Comparison of ENCODE assay signal across 10 mouse cellular contexts in genomic region chr19:53821241-53822120, GRCm38 (mm10).
DNase-seq lines count a peak whose midpoint lies in the region; ATAC-seq lines count a peak whose summit lies in the region.
"Had no signal": no experiment of that assay in that cellular context is flagged by ENCODE, and none has a peak within 500 bp of the region (broad histone marks: within the 10 kb centered on the region; RNA-seq: fewer than 3 reads in every experiment).

No protein-coding gene starts in this region.

- no peak overlapping the region for H3K4me2 ChIP-seq in midbrain, embryonic 14.5 days (ENCODE audit: low read length)
- H3K4me2 ChIP-seq in midbrain, embryonic 13.5 days (replicated peaks) = no peak overlapping the region
- H3K4me2 ChIP-seq in hindbrain, embryonic 14.5 days (replicated peaks) = no peak overlapping the region

- no peaks in the 10 kb centered on the region for H3K9me3 ChIP-seq in heart, embryonic 10.5 days
- H3K9me3 ChIP-seq in midbrain, embryonic 14.5 days (ENCODE audit: control insufficient read depth, low read length) = no peaks in the 10 kb centered on the region
- no peaks in the 10 kb centered on the region for H3K9me3 ChIP-seq in midbrain, embryonic 13.5 days
- no peaks in the 10 kb centered on the region for H3K9me3 ChIP-seq in hindbrain, embryonic 14.5 days (ENCODE audit: control insufficient read depth, low read length)
- H3K9me3 ChIP-seq: G1E had no signal

- H3K27ac ChIP-seq in heart, embryonic 10.5 days = peak overlapping the region; percentile 69
- H3K27ac ChIP-seq in midbrain, embryonic 14.5 days (replicated peaks; ENCODE audit: low read depth, low read length) = no peak overlapping the region
- no peak overlapping the region for H3K27ac ChIP-seq in midbrain, embryonic 13.5 days
- H3K27ac ChIP-seq in hindbrain, embryonic 14.5 days = 0 out of 2 replicates have a peak overlapping the region, but pooled peaks have one; percentile 9

- peaks cover 48% of the 10 kb centered on the region for H3K36me3 ChIP-seq in heart, embryonic 10.5 days
- no peaks in the 10 kb centered on the region for H3K36me3 ChIP-seq in midbrain, embryonic 14.5 days (ENCODE audit: control insufficient read depth, insufficient read depth, low read length)
- H3K36me3 ChIP-seq in midbrain, embryonic 13.5 days = no peaks in the 10 kb centered on the region
- no peaks in the 10 kb centered on the region for H3K36me3 ChIP-seq in hindbrain, embryonic 14.5 days (replicated peaks; ENCODE audit: control insufficient read depth, insufficient read depth)
- H3K36me3 ChIP-seq: G1E had no signal

- ATAC-seq in midbrain, embryonic 14.5 days (ENCODE audit: low FRiP score, low TSS enrichment) = no peak
- no peak for ATAC-seq in midbrain, embryonic 13.5 days
- no peak for ATAC-seq in hindbrain, embryonic 14.5 days (ENCODE audit: low FRiP score)
- ATAC-seq in erythroid progenitor cell, adult 5-6 weeks (replicated peaks; ENCODE audit: low FRiP score, poor library complexity, severe bottlenecking) = no peak

- peaks cover 66% of the 10 kb centered on the region for H3K4me1 ChIP-seq in heart, embryonic 10.5 days
- 0 out of 2 replicates have a peak, but pooled peaks cover 4% of the 10 kb centered on the region for H3K4me1 ChIP-seq in midbrain, embryonic 14.5 days (ENCODE audit: control insufficient read depth, insufficient read depth, low read length)
- H3K4me1 ChIP-seq in midbrain, embryonic 13.5 days (replicated peaks) = peaks cover 8% of the 10 kb centered on the region; the same call in 1 of the 2 replicates
- H3K4me1 ChIP-seq in hindbrain, embryonic 14.5 days (replicated peaks; ENCODE audit: control insufficient read depth, insufficient read depth, low read length) = no peaks in the 10 kb centered on the region; the same call in 1 of the 2 replicates

- DNase-seq in heart, embryonic 10.5 days (ENCODE audit: low spot score) = no peak
- no peak for DNase-seq in heart, postnatal 14 days
- DNase-seq in midbrain, embryonic 14.5 days = peak; percentile 41
- DNase-seq in hindbrain, embryonic 14.5 days (ENCODE audit: low spot score) = no peak
- peak; percentile 73 for DNase-seq in skeletal muscle tissue, adult 2 months (ENCODE audit: low read depth, low spot score)
- DNase-seq in gastrocnemius, postnatal 10 days = no peak
- DNase-seq: cerebellum, adult 18-20 months had no signal

- H3K4me3 ChIP-seq in heart, embryonic 10.5 days = no peak overlapping the region
- H3K4me3 ChIP-seq in midbrain, embryonic 14.5 days (replicated peaks; ENCODE audit: low read depth, low read length) = no peak overlapping the region
- H3K4me3 ChIP-seq in midbrain, embryonic 13.5 days (replicated peaks) = no peak overlapping the region
- no peak overlapping the region for H3K4me3 ChIP-seq in hindbrain, embryonic 14.5 days (replicated peaks; ENCODE audit: low read length)

- H3K27me3 ChIP-seq in heart, embryonic 10.5 days (ENCODE audit: insufficient read depth, poor library complexity, severe bottlenecking) = no peaks in the 10 kb centered on the region
- no peaks in the 10 kb centered on the region for H3K27me3 ChIP-seq in midbrain, embryonic 14.5 days (ENCODE audit: control insufficient read depth, insufficient read depth, low read length)
- no peaks in the 10 kb centered on the region for H3K27me3 ChIP-seq in midbrain, embryonic 13.5 days
- H3K27me3 ChIP-seq in hindbrain, embryonic 14.5 days (ENCODE audit: control insufficient read depth, insufficient read depth, low read length) = no peaks in the 10 kb centered on the region

- no peak overlapping the region for H3K9ac ChIP-seq in midbrain, embryonic 14.5 days (replicated peaks; ENCODE audit: low read length)
- H3K9ac ChIP-seq in midbrain, embryonic 13.5 days (replicated peaks) = no peak overlapping the region
- no peak overlapping the region for H3K9ac ChIP-seq in hindbrain, embryonic 14.5 days

- intact Hi-C loops in heart, postnatal 14 days (cut with DNase I) = loop anchor here (2.0 kb wide), 1 partner anchor 53 kb away; no protein-coding TSS in a partner anchor

- WGBS in heart, embryonic 10.5 days = 66% methylated on average over 13 of the region's 13 CpGs
- WGBS in midbrain, embryonic 14.5 days = 27% methylated on average over 13 of the region's 13 CpGs
- 35% methylated on average over 13 of the region's 13 CpGs for WGBS in midbrain, embryonic 13.5 days
- WGBS in hindbrain, embryonic 14.5 days = 32% methylated on average over 13 of the region's 13 CpGs

Comparison
In these comparisons a context has a peak if more than half of its experiments do, and no peak if none do; other contexts are left out.
1. DNase-seq: peak in midbrain, embryonic 14.5 days (single experiment) and skeletal muscle tissue, adult 2 months (single experiment); none in heart, embryonic 10.5 days (single experiment), heart, postnatal 14 days (0 of 2), hindbrain, embryonic 14.5 days (single experiment) and gastrocnemius, postnatal 10 days (single experiment).
2. H3K27ac ChIP-seq: peak in heart, embryonic 10.5 days (single experiment) and hindbrain, embryonic 14.5 days (single experiment); none in midbrain, embryonic 14.5 days (single experiment) and midbrain, embryonic 13.5 days (single experiment).